Mouse (Mus musculus): Measurements from ENCODE around the gene Akt2.
A peak's percentile ranks its signal among the peaks of the same experiment; 100 is the strongest.

Gene Akt2

DNA sequence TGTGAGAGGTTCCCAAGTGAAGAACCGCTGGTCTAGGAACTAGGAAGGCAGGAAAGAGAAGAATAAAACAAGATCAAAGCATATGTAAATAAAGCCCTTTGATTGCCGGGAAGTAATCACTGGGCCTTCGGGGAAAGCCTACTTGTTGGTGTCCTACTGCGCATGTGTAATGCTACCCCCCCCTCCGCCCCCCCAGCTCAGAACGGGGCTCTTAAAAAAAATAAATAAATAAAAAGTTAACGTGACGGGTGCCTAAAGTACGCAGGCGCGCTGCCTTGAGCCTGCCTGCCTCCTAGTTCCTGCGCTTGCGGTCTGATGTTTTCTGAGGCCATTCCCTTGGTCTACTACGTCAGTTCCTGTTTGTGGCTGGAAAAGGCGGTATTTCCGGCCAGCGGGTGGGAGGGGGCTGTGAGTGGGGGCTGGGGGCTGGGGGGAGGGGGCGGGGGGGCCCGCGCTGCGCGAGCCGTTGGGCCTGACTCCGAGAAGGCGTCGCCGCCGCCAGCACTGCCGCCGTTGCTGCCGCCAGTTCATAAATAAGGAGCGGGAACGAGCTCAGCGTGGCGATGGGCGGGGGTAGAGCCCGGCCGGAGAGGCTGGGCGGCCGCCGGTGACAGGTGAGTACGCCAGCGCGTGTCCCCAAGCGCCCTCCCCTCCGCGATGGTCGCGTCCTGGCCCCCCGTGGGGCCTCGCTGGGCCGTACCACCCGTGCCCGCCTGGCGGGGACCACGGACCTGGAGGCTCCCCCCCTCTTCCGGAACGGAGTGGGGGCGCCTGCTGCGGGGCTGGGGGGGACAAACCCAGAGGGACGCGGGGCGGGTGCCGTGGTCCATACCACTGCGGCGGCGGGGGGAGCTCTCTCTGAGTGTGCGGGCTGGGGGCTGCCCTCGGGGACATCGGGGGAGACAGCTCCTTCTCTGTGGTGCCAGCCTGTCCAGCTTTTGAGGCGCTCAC, at the start of gene Akt2:
TSS of gene Akt2 (plus strand) at position 287 of the 951 bp plus-strand sequence.
- DNase-seq (ENCODE audit: low spot score in 2 of 2), result peak; percentile 86 to 89

DNA sequence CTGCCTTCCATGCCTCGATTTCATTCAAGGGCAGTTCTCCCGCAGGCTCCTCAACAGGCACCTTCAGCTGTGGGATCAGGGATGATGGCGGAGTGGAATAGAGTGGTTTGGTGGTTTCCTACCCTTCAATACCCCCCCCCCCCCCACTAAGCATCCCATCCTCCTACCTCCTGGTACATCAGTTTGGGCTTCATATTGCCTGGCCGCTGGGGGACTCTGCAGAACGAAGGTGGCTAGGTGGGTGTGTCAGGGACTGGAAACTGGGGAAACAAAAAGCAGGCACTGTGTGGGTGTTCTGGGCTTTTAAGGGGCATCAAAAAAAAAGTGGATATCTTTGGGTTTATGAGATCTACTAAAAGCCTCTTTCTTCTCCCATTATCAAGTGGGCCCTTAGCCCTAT, 49.4 kb upstream of the Akt2 start:
- no peak for DNase-seq (ENCODE audit: low spot score in 2 of 2)

DNA sequence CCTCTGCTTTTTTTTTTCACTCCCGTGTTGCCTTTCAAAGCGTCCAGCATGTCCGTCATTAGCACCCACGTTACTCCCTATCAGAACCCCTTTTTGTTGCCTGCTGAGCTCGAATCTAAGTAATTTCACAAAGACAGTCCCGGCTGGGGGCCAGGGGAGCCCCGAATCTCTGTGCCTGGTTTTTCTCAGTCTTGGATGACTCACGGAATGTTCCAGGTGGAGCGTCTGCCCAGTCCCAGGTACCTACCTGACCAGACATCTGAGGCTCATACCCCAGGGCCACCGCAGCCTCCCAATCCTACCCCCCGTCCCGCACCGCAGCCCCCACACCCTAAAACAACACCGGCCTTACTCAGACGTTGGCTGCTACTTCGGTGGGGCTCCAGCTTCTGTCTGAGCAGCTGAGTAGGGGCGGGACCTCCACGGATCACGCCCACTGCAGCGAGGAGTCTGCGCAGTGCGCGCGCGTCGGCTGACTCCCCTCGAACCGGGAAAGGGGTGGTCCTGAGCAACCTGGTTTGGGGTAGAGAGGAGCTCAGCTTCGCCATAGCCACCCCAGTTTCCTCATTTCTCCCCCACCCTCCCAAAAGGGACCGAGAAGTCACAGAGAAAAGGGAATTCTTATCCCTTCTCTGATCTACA, 48.8 kb upstream of the Akt2 start:
- DNase-seq (ENCODE audit: low spot score in 2 of 2), result peak; percentile 72 to 87

DNA sequence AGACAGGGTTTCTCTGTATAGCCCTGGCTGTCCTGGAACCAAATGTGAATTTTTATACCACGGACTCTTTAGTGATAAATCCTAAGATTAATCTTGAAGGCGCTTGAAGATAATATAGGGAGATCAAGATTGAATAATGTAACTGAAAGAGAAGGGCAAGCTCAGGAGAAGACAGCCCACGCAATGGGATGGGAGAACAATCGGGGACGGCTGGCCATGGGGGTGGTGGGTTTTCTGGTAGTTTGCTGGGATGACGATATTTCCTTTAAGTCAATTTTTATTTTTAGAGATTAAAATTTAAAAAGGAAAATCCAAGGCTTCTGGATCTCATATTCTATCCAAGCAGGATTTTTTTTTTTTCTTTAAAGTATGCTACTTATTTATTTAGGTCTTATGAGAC, 48.3 kb upstream of the Akt2 start:
- DNase-seq (ENCODE audit: low spot score in 2 of 2), result no peak

DNA sequence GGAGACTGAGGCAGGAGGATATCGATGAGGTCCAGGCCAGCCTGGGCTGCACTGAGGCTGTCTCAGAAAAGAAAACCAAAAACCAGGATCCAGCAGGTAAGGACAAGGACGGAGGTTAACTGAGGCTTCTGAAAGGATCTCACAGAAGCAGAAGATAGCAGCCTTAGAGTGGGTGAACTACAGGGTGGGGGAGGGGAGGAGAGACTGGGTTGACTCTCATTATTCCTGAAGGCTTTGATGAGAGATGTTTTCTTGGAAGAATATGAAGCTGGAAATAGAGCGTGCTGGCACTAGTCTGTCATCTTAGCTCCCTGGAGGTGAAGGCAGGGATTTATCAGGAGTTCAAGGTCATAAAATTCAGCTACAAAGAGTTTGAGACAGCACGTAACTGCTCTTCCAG, 47.5 kb upstream of the Akt2 start:
- DNase-seq (ENCODE audit: low spot score in 2 of 2), result no peak

DNA sequence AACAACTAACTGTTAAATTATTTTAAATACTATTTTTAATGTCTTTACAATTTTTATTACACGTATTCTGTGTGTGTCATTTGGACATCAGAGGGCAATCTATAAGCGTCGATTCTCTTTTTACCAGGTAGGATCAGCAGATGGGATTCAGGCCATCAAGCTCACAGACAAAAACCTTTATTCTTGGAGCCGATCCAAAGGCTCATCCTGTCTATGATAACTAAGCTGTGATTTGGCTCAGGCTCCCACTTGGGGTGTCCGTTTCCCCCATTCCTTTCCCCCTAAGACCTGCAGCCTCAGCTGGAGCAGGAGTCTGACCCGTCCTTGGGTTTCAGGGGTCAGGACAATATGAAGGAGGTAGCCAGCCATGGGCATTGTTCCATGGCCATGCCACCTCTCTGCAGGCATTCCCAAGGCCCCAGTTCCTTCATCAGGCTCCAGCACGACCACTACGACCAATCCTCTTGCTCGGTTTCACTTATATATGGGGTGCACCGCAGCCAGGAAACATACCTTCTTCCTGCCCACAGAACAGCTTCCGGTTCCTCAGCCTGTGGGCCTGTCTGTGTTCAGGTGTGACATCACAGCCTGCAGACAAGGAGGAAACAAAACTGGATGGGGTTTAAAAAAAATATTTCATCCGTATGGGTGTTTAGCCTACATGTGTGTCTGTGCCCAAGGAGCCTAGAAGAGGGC, 46.5 kb upstream of the Akt2 start:
- peak in 1 of 2 experiments; percentile 64 for DNase-seq (ENCODE audit: low spot score in 2 of 2)

DNA sequence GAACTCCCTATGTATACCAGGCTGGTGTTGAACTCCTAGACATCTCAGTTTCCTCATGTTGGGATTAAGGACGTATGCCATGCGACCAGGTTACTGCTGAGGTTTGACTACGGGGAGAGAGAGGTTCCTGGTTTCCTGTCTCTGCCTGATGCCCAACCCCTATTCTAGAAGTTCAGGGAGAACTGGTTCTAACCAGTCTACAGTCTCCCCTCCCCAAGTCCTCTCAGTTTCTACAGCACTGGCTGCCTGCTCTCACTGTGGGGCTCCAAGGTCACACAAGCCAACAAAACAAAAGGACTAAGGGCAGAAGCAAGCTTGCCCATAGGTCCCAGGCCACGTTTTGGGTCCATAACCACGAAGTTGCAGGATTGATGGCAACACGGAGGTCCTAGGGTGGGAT, 41.8 kb upstream of the Akt2 start:
- no peak for DNase-seq (ENCODE audit: low spot score in 2 of 2)

DNA sequence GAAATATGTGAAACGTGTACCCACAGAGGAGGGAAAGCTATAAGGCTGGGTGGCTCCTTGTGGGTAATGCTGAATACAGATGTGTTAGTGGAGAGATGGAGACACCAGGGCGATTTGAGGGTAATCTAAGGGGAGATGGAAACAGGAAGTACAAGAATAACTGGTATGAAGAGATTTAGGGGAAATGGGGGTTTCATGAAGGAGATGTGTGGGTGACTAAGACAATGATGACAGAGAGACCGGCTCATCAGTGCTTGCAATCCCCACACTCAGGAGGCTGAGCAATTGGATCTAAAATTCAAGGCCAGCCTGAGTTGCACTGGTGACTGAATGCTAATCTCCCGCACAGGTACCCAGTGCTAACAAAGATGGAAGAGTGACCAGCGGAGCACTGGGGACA, 39.3 kb upstream of the Akt2 start:
- no peak for DNase-seq (ENCODE audit: low spot score in 2 of 2)

DNA sequence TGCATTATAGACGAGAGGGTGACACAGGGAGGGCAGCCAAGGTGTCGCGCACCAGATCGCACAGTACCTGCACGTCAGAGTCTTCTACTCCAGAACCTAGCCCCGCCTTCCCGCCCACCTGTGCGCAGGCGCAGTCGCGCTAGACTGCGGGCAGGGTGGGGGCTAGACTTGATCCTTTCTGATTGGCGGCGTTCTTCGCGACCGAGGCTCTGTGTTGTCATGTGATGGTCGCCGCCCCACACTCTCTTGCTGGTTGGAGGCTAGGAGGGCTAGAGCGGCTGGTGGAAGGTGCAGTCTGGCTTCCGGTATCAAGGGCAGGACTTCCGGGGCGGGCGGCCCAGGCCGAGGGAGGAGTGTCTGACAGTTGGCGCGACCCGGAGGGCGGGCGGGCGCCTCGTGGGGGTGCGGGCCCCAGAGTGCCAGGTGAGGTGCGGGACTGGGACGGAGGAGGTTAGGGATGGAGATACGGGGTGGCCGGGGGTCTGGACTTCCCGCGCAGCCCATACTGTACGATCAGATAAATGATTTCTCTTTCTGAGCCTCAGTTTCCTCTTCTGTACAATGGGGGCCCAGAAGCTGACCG, 38.3 kb upstream of the Akt2 start, which contains the start of the genes Pld3 and 2310022A10Rik:
TSS of gene Pld3 (minus strand) at position 288 of the 583 bp plus-strand sequence.
TSS of gene 2310022A10Rik (plus strand) at position 303 of the 583 bp plus-strand sequence.
- DNase-seq (ENCODE audit: low spot score in 2 of 2), result peak; percentile 87 to 94

DNA sequence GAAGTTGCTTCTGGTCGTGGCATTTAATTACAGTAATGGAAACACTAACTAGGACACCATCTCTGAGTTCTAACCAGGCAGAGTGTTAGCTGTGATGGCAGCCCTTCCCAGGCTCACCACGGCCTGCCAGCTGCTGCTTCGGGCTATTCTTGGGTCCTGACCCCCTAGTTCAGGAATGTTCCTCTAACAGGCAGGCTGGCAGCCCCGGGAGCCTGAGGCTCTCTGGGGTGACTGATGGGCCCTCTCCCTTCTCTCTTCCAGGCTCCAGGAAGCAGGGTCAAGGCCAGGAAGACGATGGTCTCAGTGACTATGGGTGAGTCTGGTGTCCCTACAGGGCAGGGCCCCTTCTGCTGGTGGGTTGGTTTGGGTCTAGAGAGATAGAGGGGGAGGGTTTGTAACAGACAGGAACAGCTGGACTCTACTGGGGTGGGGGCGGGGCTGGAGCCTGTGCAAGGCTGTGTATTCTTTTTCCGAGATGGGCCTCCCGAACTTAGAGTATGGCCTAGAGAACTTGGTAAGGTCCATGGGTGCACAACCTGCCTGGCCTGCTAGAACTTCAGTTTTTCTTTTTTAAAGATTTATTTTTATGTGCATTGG, 31.0 kb upstream of the Akt2 start:
- no peak for DNase-seq (ENCODE audit: low spot score in 2 of 2)

DNA sequence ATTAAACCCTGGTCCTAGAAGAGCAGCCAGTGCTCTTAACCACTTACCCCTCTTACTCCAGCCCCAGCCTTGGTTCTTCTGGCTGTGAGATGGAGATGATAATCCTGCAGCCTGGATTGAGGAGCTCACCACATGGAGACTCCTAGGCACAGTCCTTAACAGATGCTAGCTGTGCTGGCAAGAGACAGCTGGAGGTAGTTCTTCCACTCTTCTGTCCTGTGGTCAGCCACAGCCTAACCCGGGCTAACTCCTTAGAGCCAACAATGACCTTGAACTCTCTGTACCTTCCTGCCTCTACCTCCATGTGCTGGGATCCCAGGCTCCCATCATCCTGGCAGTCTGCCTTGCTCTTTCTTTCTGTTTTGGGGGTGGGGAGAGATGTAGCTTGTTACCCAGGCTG, 30.4 kb upstream of the Akt2 start:
- DNase-seq (ENCODE audit: low spot score in 2 of 2), result no peak

DNA sequence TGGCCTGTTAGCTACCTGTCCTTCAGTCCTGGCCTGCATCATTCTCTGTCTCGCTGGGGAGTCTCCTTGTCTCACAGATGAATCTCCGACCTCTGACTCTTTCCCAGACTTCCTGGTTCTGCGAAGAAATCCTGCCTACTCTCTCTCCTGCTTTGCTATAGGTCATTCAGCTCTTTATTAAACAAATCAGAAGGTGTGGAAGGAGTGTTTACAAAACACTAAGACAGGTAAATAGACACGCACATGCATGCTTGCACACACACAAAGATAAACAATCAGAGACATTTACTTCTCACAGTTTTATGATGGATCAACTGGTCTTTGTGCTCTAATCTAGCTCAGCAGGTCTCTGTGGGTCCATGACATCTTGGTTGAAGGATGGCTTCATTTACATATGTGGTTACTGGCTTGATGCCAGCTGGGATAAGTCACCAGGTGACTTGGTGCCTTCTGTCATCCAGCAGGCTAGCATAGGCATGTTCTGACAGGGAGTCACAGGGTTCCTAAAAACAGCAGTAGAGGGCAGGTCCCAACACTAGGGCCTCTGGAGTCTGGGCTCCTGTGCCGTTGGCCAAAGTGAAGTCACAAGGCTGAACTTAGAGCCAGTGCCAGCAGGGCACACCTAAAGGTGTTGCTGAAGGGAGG, 21.6 kb upstream of the Akt2 start:
- no peak for DNase-seq (ENCODE audit: low spot score in 2 of 2)

DNA sequence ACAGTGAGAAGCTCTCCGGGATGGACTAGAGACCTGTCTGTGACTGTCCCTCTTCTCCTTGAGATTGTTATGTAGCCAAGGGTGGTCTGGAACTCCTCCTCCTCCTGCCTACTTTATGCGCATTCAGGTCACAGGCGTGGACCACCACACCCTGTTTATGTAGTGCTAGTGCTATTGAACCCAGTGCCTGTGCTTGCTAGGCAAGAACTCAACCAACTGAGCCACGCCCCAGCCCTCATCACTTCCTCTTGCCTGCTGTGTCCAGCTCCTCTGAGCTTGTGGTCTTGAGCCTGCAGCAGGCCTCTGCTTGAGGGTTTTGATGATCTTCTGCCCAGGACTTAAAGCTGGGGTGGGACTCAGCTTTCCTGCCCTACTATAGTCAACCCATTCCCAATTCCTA, 19.2 kb upstream of the Akt2 start:
- DNase-seq (ENCODE audit: low spot score in 2 of 2), result no peak

DNA sequence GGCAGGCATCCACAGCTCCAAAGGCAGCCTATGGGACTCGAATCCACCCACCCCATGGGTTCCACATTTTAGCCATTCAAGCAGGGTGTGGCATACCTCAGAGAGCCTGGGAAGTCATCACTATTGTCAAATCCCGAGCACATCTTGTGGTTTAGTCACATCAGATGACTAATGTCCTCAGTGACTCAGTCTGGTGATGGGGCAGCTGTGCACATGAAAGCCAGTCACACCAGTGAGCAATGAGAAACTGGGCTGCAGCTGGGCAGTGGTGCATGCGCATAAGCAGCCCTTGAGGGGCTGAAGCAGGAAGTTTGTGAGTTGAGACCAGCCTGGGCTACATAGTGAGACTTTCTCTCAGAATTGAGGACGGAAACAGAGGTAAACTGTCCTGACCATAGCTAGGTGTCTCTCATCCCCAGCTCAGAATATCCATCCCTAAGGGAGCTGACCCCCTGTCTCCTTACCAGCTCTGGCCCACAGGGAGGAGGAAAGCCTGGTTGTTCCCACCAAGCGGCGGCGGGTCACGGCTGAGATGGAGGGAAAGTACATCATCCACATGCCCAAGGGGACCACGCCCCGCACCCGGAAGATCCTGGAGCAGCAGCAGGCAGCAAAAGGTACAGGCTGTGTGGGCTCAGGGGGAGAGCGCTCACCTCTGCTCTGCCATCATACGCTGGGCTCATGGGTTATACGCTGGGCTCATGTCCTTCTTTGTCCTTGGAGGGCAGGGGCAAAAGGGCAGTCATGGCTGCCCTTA, 17.1 kb upstream of the Akt2 start:
- DNase-seq (ENCODE audit: low spot score in 2 of 2), result no peak

DNA sequence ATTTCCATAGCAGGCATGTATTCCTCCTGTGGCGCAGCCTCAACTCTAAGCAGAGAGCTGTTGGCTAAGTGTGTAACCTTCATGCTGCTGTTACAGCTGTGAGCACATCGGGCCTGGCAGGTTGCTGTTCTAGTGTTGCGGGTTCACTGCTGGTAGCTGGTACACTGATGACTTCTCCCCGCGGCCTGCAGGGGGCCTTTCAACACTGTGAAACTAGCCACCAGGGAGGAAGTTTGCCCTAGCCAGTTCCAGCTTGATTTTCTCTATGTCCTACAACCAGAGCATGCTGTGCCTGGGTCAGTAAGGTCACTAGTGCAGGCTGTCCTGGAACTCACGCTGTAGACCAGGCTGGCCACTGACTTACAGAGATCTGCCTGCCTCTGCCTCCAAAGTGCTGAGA, 14.4 kb upstream of the Akt2 start:
- DNase-seq (ENCODE audit: low spot score in 2 of 2), result peak in 1 of 2 experiments; percentile 75

DNA sequence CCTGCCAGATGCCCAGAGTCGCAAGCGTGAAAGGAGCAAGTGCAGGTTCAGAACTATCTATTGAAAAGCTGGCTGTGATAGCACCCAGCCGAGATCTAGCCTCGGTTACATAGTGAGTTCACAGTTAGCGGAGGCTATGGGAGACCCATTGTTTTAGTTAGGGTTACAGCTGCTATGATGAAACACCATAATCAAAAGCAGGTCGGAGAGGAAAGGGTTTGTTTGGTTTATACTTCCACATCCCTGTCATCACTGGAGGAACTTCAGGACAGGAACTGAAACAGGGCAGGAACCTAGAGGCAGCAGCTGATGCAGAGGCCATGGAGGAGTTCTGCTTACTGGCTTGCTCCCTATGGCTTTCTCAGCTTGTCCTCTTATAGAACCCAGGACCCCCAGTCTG, 13.8 kb upstream of the Akt2 start:
- no peak for DNase-seq (ENCODE audit: low spot score in 2 of 2)

DNA sequence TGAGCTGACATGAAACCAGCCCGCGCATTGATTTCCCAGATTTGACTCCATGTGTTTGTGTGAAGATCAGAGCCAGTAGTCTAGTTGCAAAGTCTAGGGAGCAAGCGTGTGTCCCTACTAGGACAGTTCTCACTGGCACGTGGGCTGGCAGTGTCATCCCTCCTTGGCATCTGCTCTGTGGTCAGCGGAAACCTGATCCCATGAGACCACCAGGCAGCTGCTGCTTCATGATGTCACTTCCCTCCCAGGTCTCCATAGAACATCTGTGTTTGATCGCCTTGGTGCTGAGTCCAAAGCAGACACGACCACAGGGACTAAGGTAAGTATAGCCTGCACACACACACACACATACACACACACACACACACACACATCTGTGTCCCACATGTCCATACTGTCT, 12.9 kb upstream of the Akt2 start:
- DNase-seq (ENCODE audit: low spot score in 2 of 2), result no peak

DNA sequence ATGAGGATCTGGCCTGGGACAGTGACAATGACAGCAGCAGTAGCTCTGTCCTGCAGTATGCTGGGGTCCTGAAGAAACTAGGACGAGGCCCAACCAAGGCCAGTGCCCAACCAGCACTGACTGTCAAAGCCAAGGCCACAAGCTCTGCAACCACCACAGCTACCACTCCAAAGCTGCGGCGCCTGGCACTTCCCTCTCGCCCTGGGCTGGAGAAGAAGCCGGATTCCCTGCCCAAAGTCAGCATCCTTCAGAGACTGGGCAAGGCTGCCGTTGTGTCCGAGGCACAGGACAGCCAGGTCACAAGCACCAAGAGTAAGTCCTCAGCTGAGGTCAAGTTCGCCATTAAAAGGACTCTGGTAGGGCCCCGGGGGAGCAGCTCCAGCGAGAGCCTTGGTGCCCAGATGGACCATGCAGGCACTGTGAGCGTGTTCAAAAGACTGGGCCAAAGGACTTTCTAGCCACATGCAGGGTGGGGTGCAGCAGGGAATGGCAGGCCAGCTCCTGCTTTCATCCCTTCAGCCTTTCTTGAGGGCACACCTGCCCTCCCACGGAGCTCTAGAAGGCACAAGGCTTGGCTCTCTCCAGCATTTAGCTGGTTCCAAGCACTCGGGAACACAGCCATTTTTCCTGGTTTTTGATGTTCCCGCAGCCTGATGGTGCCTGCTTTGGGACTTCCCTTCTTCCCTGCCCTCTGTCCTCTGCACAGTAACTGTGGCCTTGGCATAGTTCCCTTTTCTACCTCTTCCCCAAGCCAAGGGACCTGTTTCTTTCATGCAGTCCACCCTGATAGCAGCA, 10.8 kb upstream of the Akt2 start:
- no peak for DNase-seq (ENCODE audit: low spot score in 2 of 2)

DNA sequence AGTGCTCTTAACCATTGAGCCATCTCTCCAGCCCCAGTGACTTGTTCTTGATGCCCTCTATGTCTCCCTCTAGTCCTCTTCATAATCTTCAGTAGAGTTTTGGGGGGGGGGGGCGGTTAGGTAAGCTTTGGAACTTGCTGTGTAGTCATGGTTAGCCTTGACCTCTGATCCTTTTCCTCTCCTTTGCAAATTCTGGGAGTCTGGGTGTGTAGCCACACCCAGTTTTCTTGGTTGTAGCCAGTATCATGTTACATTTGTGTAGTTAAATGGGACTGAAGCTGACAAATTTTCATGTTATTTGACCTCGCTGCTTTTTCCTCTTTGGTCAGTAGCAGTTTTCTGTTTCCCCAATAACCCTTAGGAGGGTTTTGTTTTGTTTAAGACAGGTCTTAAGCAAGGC, 4.5 kb upstream of the Akt2 start:
- no peak for DNase-seq (ENCODE audit: low spot score in 2 of 2)

DNA sequence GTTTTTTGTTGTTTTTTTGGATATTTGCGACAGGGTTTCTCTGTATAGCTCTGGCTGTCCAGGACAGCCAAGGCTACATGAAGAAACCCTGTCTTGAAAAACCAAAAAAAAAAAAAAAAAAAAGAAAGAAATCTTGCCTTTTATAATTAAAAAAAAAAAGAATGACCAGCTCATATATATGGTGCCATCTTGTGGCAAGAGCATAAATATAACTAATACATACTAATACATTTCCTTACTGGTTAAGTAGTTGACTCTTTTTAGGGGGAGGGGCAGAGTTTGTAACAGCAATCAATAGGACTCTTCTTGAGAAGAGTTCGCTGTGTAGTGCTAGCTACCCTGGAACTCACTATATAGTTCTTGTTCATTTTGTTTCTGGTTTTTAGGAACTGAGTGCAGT, 3.6 kb upstream of the Akt2 start:
- no peak for DNase-seq (ENCODE audit: low spot score in 2 of 2)
